Mouse (Mus musculus) neural tube, embryonic 10.5 days (tissue): ENCODE results near the gene Dclre1a.

Source experiments
- DNase-seq: peaks from one replicate; pipeline ENCODE4 v3.0.0-alpha.2; 2017; ENCODE audit warnings: low spot score; ENCODE audit errors: extremely low spot score

Gene Dclre1a

DNA sequence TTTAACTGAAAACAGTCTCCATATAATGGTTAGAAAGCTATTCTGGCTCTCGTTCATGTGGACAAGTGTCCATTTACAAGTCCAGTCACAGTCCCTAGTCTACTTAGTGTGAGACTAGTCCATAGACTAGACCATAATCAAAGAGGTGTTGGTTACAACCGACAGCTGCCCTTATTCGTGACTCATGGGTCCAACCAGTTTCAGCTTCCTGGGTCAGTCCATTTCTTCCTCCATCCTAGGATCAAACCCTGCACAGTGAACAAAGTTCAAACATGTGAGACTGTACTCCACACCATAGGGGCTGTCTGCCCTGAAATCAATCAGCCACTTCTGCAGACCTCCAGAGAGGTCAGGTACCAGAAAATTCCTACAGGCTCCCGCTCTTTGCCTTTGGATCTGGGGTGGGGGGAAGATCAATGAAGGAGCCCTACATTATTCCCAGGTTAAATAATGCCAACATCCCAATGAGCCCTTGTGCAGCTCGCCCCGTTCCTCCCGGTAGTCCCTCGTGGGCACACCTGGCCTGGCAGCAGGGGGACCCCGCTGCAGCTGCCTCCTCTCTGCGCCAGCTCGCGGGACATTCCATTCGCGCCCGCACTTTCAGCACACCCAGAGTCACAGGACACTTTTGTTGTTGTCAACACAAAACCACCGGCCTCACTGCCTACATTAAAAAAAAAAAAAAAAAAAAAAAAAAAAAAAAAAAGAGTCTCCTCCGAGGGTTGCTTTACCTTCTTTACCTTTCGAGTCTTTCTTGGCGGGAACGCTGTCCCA is at the start of gene Dclre1a:
TSS of gene Dclre1a (minus strand) at position 767 of the 774 bp plus-strand sequence.
- peak; percentile 70 for DNase-seq

DNA sequence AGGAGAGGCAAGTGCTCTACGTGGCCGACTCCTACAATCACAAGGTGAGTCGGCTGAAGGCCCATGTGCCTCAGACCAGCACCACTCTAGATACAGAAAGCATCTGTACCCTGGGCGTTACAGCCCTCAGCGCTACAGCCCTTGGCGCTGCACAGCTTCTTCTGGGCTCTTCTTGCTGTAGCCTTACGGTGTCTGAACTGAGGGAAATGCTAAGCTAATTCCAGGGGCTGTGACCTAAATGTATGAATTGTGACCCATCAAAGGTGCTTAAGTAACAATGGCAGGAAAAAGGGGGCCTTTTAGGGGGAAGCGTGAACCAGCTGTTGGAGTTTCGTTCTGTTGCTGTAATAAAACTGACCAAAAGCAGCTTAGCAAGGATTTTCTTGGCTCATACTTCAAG is 44.5 kb upstream of the Dclre1a start:
- DNase-seq: no peak

DNA sequence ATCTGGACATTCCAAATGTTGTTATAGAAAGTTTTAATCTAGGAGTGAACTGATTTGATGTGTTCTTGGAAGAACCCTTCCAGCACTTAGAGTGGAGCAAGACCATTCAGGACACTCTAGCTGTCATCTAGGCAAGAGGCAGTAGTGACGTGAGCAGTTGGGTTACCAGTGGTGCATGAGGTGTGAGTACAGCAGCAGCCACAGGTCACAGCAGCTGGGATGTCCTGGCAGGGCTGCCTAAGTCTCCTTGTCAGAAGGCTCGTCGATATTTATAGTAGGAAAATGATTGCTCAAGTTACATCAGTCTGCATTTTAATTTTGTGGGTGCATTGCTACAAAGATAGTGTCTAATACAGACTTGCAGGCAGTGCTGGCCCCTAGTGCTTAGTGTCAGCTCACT is 42.2 kb upstream of the Dclre1a start:
- no peak for DNase-seq

DNA sequence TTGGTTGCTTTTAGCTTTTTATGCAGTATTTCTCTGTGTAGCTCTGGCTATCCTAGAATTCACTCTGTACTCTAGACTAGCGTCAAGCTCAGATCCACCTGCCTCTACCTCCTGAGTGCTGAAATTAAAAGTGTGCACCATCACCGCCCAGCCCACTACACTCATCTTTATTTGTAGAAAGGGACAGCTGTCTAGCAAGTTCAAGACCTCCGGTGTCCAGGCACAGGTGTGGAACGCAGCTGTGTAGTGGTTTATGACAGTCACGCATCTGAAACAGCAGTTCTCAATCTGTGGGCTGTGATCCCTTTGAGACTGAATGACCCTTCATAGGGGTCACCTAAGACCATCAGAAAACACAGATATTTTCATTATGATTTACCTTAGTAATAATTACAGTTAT is 41.4 kb upstream of the Dclre1a start:
- no peak for DNase-seq

DNA sequence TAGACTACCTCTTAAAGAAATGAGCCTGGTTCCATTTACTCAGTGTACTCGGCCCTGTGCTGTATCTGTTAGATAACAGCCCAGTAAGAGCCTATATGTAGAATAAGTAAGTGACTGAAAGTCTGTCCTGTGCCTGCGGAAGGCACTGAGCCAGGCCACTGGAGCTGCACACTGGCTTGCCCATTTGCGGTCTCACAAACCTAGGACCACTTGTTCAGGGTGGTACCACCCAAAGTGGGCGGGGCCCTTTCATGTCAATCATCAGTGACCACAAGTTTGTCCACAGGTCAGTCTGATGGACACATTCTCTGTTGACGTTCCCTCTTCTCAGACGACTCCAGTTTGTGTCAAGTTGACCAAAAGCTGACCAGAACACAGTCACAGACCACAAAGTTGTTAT is 41.0 kb upstream of the Dclre1a start:
- DNase-seq: no peak

DNA sequence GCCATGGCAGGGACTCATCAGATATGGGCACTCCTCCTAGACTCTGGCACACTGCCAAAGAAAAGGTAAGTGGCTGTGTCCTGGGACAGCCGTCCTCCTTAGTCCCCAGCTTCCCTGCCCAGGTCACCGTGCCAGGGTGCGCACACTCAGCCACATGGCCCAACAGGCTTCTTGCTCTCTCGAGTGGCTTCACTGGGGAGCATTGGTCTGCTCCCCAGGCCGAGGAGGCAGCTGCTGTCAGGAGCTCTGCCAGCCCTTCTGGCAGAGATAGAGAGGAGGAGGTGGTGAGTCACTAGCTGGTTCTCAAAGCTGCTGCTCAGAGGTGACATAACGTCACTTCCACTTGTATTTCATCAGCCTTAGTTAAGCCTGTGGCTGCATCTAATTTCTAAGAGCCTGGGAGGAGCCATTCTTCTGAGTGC is 40.2 kb upstream of the Dclre1a start:
- DNase-seq: no peak

DNA sequence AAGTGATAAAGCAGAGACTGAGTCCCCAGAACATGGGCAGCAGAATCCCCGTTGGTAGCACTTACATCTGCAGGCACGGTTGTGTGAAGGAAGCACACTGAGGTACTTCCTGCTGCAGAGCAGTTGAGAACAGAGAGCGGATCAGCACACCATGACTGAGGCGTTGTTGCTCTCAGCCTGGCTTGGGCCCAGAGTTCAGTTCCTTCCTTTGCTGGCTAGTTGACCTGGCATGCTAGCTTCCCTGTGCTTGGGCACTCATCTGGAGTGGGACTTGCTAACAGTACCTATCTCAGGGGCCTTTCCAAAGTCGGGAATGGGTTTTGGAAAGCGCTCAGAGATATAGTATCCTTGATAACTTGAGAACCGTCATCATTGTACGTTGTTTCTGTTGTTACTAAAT is 38.3 kb upstream of the Dclre1a start:
- no peak for DNase-seq

DNA sequence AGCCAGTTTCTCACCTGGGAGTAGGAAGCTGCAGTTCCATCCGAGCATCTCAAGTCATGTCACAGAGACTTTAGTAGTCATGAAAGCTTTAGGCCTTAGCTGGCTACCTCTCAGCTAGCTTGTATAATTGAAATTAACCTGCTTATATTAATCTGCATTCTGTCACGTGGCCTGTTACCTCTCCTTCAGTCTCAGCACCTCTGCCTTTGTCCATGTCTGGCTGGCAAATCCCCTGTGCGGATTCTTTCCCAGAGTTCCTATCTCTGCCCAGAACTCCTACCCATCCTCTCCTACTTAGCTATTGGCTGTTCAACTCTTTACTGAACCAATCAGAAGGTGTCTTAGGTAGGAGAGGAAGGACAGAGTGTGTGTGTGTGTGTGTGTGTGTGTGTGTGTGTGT is 36.3 kb upstream of the Dclre1a start:
- no peak for DNase-seq

DNA sequence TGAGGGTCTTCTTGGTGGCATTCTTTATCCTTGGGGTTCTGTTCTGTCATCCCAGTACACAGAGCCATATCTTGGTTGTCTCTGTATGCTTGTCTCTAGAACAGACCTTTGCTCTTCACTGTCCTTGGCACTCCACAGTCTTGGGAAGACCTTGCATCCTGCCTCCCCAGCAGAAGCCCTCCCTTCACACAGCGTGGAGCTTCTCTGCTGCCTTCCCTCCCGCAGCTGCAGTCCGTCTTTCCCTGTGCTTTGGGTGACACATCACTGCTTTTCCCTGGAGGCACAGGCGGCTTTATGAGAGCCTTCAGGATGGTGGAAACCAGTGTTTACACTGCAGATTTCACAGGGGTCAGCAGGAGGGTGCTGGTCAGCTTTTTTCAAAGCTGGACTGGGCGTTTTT is 35.8 kb upstream of the Dclre1a start:
- no peak for DNase-seq

DNA sequence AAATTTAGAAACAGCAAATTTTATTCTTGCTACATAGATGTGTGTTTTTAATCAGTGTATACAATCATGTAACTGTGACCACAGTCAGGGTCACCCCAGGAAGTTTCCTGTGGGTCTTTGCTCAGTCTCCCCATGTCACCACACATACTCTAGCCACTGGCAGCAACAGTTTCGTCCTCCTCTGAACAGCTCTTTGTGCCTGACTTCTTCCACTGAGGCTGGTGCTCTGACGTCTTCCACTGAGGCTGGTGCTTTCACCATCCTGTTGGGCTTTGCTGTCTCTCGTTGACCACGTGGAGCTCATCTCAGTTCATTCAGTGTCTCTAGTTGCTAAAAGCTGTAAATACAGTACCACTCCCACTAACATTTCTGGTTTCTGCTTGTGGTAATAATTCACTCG is 34.0 kb upstream of the Dclre1a start:
- DNase-seq: no peak

DNA sequence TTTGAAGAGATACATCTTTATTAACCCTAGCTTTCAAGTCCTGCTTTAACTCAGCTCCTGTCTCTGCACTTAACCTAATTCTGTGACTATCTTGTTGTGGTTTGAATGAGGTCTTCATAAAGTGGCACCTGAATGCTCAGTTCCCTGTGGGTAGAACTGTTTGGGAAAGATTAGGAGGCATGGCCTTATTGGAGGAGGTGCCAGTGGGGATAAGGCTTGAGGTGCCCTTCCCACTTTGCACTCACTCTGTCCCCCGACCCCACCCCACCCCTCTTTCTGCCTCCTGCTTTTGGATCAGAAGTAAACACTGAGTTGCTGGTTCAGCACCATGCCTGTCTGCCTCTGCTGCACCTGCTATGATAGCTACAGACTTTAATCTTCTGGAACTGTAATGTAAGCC is 29.8 kb upstream of the Dclre1a start:
- no peak for DNase-seq

DNA sequence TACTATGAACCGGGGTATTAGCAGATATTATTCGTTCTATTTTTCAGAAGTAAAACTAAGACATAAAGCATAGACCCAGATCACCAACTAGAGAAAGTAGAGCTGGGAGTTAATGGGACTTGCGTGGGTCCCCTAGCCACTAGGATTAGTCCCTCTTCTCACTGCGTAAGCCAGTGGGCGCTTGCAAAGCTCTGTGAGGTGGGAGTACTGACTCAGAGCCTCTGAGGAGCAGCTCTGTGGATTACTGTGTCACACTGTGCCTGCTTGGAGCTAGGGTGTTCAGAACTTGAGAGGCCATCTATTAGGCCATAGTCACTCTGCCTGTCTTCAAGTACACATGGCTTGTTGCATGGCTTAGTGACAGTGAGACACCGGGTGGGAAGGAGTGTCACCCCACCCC is 25.2 kb upstream of the Dclre1a start:
- no peak for DNase-seq

DNA sequence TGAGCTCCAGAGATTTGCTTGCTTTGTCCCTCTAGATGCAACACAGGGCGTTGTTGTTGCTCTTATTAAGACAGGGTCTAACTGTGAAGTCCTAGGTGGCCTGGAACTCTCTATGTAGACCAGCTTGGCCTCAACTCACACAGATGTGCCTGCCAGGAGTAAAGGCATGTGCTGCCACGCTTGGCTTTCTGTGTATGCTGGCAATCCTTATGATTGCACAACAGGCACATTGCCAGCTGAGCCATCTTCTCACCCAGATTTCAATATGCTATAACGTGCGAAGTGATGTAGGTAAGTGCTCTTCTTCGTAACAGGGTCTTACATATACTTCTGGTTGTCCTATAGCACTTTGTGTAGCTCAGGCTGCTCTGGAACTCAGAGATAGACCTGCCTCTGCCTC is 23.9 kb upstream of the Dclre1a start:
- DNase-seq: no peak

DNA sequence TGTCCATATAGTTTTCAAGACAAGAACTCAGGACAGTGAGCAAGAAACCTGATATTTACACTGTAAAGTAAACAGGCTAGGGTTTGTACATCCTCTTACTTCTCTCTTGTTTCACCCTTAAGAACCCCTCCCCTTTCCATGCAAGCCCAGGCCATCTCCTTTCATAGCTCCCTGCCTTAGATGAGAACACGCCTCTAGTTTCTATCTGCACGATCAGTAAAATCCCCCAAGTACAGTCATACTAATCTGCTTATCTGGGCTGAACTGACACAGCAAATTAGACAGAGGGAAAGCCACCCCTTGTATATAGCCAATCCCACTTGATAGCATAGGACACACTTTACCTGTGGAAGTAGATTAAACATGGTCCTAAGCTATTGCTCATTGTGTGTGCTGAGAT is 23.2 kb upstream of the Dclre1a start:
- DNase-seq: no peak

DNA sequence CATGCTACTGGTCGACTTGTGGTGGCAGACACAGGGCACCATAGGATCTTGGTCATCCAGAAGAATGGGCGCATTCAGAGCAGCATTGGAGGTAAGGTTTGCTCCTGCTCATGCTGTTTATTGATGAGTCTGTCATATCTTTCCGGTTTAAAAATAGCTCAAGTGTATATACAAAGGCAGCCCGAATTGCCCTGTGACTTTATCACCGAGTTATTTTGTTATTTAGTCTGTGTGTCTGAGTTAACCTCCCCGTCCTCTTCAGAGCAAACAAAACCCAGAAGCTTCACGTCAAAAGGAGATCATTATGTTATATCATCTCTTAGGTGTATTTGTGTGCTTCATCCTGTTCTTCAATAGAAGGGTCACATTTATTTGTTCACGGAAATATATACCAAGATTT is 22.8 kb upstream of the Dclre1a start:
- no peak for DNase-seq

DNA sequence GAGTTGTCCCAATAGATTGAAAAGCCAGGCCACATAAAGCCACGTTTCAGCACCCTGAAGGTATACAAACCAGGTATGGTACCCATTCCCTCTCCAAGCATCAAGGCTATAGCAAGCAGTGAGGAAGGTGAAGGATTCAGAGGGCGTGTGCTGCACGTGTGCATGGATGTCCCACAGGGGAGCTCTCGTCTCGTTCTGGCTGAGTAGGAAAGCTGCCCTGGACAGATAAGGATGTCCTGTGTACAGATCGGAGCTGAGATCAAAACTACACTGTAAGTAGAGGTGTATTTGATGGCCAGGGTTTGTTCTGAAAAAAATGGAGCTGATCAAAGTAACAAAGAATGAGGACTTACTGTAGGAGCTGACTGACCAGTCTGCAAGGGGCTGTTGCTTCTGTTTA is 18.9 kb upstream of the Dclre1a start:
- DNase-seq: no peak

DNA sequence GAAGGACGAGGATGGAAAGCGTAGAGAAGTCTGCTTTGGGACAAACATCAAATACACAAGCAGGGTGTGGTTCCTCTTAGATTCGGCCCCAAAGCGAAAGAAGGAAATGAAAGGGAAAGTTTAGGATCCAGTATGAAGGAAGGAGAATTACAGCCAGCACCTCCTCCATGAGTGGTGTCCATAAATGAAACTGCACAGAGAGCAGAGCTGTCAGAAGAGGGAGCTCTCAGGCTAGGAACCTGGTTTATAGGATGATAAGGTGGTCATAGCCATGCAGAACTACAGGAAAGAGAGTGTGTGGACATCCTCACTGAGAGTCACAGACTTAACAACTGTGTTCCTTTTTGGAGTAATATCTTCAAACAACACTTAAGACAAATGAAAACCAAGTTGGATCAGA is 18.0 kb upstream of the Dclre1a start:
- no peak for DNase-seq

DNA sequence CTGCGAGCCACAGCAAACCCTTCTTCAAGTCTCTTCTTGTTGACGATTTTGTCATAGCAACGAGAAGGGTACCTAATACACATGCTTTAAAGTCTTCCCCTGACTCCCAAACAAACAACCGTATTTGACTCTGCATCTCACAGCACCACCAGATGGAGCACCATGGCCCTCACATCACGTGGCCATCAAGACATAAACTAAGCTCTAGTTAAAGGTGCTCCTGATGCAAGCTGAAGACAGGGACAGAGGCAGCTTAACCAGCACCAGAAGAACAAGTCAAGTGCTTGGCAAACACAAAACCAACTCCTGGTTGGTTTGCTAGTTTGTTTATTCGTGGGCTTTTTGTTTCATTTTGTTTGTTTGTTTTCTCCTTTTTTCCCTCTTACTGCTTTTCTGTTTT is 17.3 kb upstream of the Dclre1a start:
- no peak for DNase-seq

DNA sequence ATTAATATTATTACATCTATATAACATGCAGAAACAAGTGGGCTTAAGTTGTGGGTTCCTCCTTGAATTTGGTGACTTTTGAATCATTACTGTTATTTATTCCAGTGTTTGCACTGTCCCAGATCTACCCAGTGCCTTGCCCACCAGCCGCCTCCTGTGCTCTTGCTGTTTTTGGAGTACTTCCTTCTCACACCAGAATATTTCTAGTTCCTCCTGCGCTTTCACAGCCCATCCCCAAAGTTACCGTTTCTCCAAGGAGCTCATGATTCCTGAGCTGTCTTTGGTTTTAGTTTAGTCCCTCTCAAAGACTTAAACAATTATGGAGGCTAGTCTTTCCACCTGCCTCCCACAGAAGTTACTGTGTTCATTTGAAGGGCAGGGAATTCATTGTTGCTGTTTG is 15.4 kb upstream of the Dclre1a start:
- DNase-seq: no peak

DNA sequence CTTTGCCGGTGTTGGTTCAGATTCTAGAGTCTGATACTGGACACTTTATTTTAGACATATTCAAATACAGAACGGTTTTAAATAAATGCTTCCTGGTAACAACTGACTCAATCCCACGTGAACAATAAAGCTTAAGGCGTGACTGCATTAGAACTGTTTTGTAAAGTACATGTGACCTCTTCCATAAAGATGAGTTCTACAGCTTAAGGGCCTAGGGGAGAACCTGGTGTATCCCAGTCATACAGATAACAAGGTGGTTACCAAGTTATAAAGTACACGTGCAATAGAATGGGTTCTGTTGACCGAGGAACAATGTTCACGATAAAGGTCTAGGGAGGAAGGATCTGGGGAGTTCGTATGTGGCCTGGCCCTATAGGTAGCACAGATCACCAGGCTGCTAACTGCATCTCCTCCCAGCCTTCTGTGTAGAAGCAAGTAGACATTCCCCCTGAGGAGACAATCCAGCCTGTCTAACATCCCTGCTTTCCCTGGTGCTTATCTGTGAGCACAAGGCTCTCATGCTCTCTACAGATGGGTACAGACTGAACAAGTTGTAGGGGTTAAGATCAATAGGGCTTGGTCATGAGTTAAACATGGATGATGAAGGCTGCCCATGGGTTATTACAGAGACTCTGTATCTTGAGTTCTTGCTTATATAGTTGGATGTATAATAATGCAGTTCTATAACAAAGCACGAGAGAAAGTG is 14.6 kb upstream of the Dclre1a start:
- no peak for DNase-seq

DNA sequence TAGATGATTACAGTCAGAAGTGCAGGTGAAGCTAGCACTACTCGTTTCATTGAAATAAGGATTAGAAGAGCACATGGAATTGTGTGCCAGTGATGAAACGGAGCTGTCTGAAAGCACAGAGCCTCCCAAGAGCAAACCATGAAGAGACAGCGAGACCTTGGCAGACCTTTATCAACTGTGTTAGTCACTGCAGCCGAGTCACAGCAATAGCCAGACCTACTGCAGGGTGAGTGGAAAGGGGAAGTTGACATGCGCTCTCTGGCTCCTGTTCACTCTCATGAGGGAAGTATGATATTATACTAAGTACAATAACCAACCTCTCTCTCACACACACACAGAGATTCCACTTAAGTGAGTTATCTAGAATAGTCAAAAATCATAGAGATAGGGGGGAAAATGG is 8.0 kb upstream of the Dclre1a start:
- no peak for DNase-seq

DNA sequence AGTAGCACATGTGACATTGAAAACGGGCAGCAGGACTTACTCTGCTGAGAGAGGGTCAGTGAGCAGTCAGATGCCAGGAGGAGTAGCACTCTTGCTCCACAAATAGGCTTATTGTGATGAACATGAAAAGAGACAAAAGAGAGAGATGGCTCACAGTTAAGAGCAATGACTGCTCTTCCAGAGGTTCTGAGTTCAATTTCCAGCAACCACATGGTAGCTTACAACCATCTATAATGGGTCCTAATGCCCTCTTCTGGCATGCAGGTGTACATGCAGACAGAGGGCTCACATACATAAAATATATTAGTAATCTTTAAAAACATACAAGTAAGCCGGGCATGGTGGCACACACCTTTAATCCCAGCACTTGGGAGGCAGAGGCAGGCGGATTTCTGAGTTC is 5.2 kb upstream of the Dclre1a start:
- no peak for DNase-seq

DNA sequence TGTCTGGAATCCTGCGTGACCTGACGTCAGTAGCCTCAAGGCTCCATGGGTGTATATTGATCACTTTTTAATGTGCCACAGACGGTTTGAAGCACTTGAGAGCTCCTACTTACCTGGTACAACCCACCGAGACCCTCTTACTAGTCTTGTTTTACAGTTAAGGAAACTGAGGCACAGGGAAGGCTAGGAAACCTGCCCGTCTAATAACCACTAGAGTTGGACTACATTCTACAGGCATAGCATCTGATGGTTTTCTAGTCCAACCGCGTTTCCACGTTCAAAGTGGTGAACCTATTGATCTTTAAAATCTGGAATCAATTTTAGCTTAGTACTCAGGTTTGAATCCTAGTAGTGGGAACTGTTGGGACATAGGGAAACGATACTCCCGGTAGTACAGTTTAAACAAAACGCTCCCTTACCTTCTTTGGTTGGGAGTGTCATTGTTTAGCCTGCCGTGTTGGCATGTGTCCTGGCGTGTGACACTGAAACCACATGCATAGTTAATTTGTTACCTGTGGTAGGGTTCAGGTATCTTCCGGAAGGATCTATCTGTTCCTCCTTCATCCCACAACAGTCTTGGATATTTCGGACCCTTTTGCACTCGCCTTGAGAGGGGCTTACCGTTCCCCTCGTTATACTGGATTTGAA is 1.1 kb upstream of the Dclre1a start:
- DNase-seq: no peak
